ENCODE assay signal across 8 mouse cellular contexts in genomic region chr17:74295026-74295970, GRCm38 (mm10). TPM values are rescaled to one million over a fixed set of nuclear protein-coding genes. Genes with fewer than 3 reads are reported as not detected.
DNase-seq lines count a peak whose midpoint lies in the region; ATAC-seq and TF ChIP-seq lines count a peak whose summit lies in the region.

Gene Memo1, minus strand, starts transcription at chr17:74295521.

- peak within 1 kb of the TSS; percentile 94 for H3K9ac ChIP-seq in hindbrain, embryonic 15.5 days

- no peaks in the 10 kb centered on the region for H3K9me3 ChIP-seq in hindbrain, embryonic 15.5 days

- 0 out of 2 replicates have a peak, but pooled peaks cover 10% of the 10 kb centered on the region for H3K36me3 ChIP-seq in hindbrain, embryonic 15.5 days
- no peaks in the 10 kb centered on the region for H3K36me3 ChIP-seq in macrophage (ENCODE audit: inconsistent target)

- peak within 1 kb of the TSS; percentile 86 for H3K4me2 ChIP-seq in hindbrain, embryonic 15.5 days

- no peak for TF ChIP-seq CTCF in left cerebral cortex, adult 2 months (IDR thresholded peaks at IDR 0.05)

- H3K4me1 ChIP-seq in hindbrain, embryonic 15.5 days (replicated peaks), result peaks cover 32% of the 10 kb centered on the region

- intact Hi-C loops in left cerebral cortex, adult 2 months (cut with DNase I), result loop anchor here (1.0 to 5.0 kb wide), 3 partner anchors 21 to 273 kb away; partner anchors contain the start of gene Spast

- peak; percentile 92 for ATAC-seq in hindbrain, embryonic 15.5 days (ENCODE audit: low FRiP score, low read depth)

- H3K27ac ChIP-seq in hindbrain, embryonic 15.5 days (replicated peaks), result peak within 1 kb of the TSS; percentile 99
- H3K27ac ChIP-seq in left cerebral cortex, adult 2 months, result peak within 1 kb of the TSS; percentile 98
- H3K27ac ChIP-seq in macrophage, result peak within 1 kb of the TSS; percentile 81

- peaks cover 40% of the 10 kb centered on the region for H3K79me2 ChIP-seq in macrophage (ENCODE audit: inconsistent target)

- WGBS in hindbrain, embryonic 15.5 days, result under 1% methylated on average over 46 of the region's 110 CpGs
- 1% methylated on average over 34 of the region's 110 CpGs for WGBS in macrophage (ENCODE audit: missing documents)

- H3K27me3 ChIP-seq in hindbrain, embryonic 15.5 days, result no peaks in the 10 kb centered on the region

- H3K4me3 ChIP-seq in hindbrain, embryonic 15.5 days, result peak within 1 kb of the TSS; percentile 95
- H3K4me3 ChIP-seq in left cerebral cortex, adult 2 months, result peak within 1 kb of the TSS; percentile 88
- H3K4me3 ChIP-seq in macrophage (ENCODE audit: inconsistent target), result peak within 1 kb of the TSS; percentile 87

- DNase-seq in Muller cell, postnatal 12 days (ENCODE audit: inconsistent ontology term), result peak; percentile 91
- peak; percentile 64 to 75 for DNase-seq in cerebellum, postnatal 36 days
- DNase-seq in gastrocnemius, adult 18-20 months (ENCODE audit: low spot score), result peak; percentile 74
- DNase-seq in left cerebral cortex, adult 2 months (ENCODE audit: extremely low spot score in 1 of 2, low spot score in 2 of 2), result peak; percentile 83 to 88
- peak; percentile 86 for DNase-seq in right cerebral cortex, adult 18-20 months
- peak; percentile 88 for DNase-seq in urinary bladder, adult 2 months (ENCODE audit: low spot score)

RNA-seq across cellular contexts. Expression of gene Memo1, which starts in this region (rescaled TPM):
- total RNA-seq in gastrocnemius, adult 18-20 months (2021), result 10 to 100 TPM; 46.8 to 51.8 TPM
- polyA plus RNA-seq in hindbrain, embryonic 15.5 days (2015; fragmentation: Nextera tagmentation; extraction: Ambion mirVana), result 51.1 and 51.6 TPM in 2 replicates
- total RNA-seq in left cerebral cortex, adult 2 months (2021), result 10 to 100 TPM; 43.3 to 46.9 TPM
- total RNA-seq in macrophage (2018; cell fraction: chromatin; rRNA removed), result 100 to 1,000 TPM in 14 of 26 experiments, 10 to 100 TPM in 12; 69.4 to 140 (median 101) TPM
- total RNA-seq in macrophage (2018; cell fraction: cytosol; rRNA removed), result 10 to 100 TPM; 45.8 to 60.4 (median 53.2) TPM
- total RNA-seq in macrophage (2018; cell fraction: nucleus; rRNA removed), result 100 to 1,000 TPM in 2 of 26 experiments, 10 to 100 TPM in 24; 39.8 to 128 (median 70.4) TPM
- polyA plus RNA-seq in macrophage (2018), result 43.0 to 85.8 TPM (median 55.8 TPM) in 3 replicates
- 47.4 and 56.6 TPM in 2 replicates for polyA plus RNA-seq in urinary bladder, adult 2 months (2012; rRNA removed)

Comparison
In these comparisons a context has a peak if more than half of its experiments do, and no peak if none do; other contexts are left out.
1. Peak in every context shown above with its lines: DNase-seq, ATAC-seq, H3K4me3 ChIP-seq and H3K27ac ChIP-seq.